Mouse (Mus musculus): ENCODE measurements at regions not wholly inside any gene's neighbourhood (a gene's known extent, or its start where the extent isn't known, plus 50 kb on each side); places are given as distances from the start of the nearest gene placed in this dataset.

- Histone ChIP-seq H3K36me3 (ENCODE audit: control insufficient read depth, insufficient read depth, low read length) (no peaks in the 10 kb centered on the region), H3K4me1 (ENCODE audit: control insufficient read depth, insufficient read depth, insufficient read length) (no peaks in the 10 kb centered on the region), H3K27ac (ENCODE audit: insufficient read depth, low read length) (no peak overlapping the region), H3K4me3 (ENCODE audit: extremely low read depth, insufficient read depth, insufficient read length) (no peak overlapping the region), H3K27me3 (ENCODE audit: control insufficient read depth, insufficient read depth, low read length) (no peaks in the 10 kb centered on the region)
- TF ChIP-seq CTCF (IDR thresholded peaks at IDR 0.05; ENCODE audit: extremely low read depth, insufficient read depth, insufficient read length, insufficient replicate concordance) (no peak), POLR2A (IDR thresholded peaks at IDR 0.05; ENCODE audit: low read depth, low read length) (no peak)
- DNase-seq (ENCODE audit: low read depth in 1 of 2, low spot score in 2 of 2) = no peak
- 79% methylated on average over 13 of the region's 13 CpGs for WGBS
Observed at GRCm38 (mm10) chr13:51258752-51259721, 88.2 kb downstream of the Nxnl2 start.

- Histone ChIP-seq H3K27ac (ENCODE audit: insufficient read depth, low read length) (no peak overlapping the region), H3K4me3 (ENCODE audit: extremely low read depth, insufficient read depth, insufficient read length) (no peak overlapping the region), H3K27me3 (ENCODE audit: control insufficient read depth, insufficient read depth, low read length) (no peaks in the 10 kb centered on the region), H3K4me1 (ENCODE audit: control insufficient read depth, insufficient read depth, insufficient read length) (no peaks in the 10 kb centered on the region), H3K36me3 (ENCODE audit: control insufficient read depth, insufficient read depth, low read length) (no peaks in the 10 kb centered on the region)
- no peak for TF ChIP-seq CTCF (IDR thresholded peaks at IDR 0.05; ENCODE audit: extremely low read depth, insufficient read depth, insufficient read length, insufficient replicate concordance)
- no peak for TF ChIP-seq POLR2A (IDR thresholded peaks at IDR 0.05; ENCODE audit: low read depth, low read length)
- no peak for DNase-seq (ENCODE audit: low read depth in 1 of 2, low spot score in 2 of 2)
- 83% methylated on average over 8 of the region's 8 CpGs for WGBS
Observed at GRCm38 (mm10) chr13:51261619-51262018, 90.8 kb downstream of the Nxnl2 start.

GRCm38 (mm10) chr13:51272786-51273185 lies 102.0 kb downstream of the Nxnl2 start:
- Histone ChIP-seq H3K27ac (ENCODE audit: insufficient read depth, low read length) (no peak overlapping the region), H3K27me3 (ENCODE audit: control insufficient read depth, insufficient read depth, low read length) (no peaks in the 10 kb centered on the region), H3K36me3 (ENCODE audit: control insufficient read depth, insufficient read depth, low read length) (no peaks in the 10 kb centered on the region), H3K4me1 (ENCODE audit: control insufficient read depth, insufficient read depth, insufficient read length) (peaks cover 16% of the 10 kb centered on the region; the same call in 1 of the 2 replicates), H3K4me3 (ENCODE audit: extremely low read depth, insufficient read depth, insufficient read length) (no peak overlapping the region)
- TF ChIP-seq CTCF (IDR thresholded peaks at IDR 0.05; ENCODE audit: extremely low read depth, insufficient read depth, insufficient read length, insufficient replicate concordance) (no peak), POLR2A (IDR thresholded peaks at IDR 0.05; ENCODE audit: low read depth, low read length) (no peak)
- 83% methylated on average over 4 of the region's 4 CpGs for WGBS
- DNase-seq (ENCODE audit: low read depth in 1 of 2, low spot score in 2 of 2) = peak in 1 of 2 experiments; percentile 29

- DNase-seq (ENCODE audit: low read depth in 1 of 2, low spot score in 2 of 2) = peak; percentile 21 to 61
- Histone ChIP-seq H3K36me3 (ENCODE audit: control insufficient read depth, insufficient read depth, low read length) (no peaks in the 10 kb centered on the region), H3K4me1 (ENCODE audit: control insufficient read depth, insufficient read depth, insufficient read length) (peaks cover 16% of the 10 kb centered on the region; the same call in 1 of the 2 replicates), H3K4me3 (ENCODE audit: extremely low read depth, insufficient read depth, insufficient read length) (no peak overlapping the region), H3K27me3 (ENCODE audit: control insufficient read depth, insufficient read depth, low read length) (no peaks in the 10 kb centered on the region), H3K27ac (ENCODE audit: insufficient read depth, low read length) (peak overlapping the region; percentile 24; the same call in 1 of the 2 replicates)
- no peak for TF ChIP-seq POLR2A (IDR thresholded peaks at IDR 0.05; ENCODE audit: low read depth, low read length)
- TF ChIP-seq CTCF (IDR thresholded peaks at IDR 0.05; ENCODE audit: extremely low read depth, insufficient read depth, insufficient read length, insufficient replicate concordance) = no peak
- WGBS = 34% methylated on average over 5 of the region's 5 CpGs
Observed at GRCm38 (mm10) chr13:51274639-51275038, 103.8 kb downstream of the Nxnl2 start.

GRCm38 (mm10) chr13:51276601-51277000 lies 105.8 kb downstream of the Nxnl2 start:
- TF ChIP-seq POLR2A (IDR thresholded peaks at IDR 0.05; ENCODE audit: low read depth, low read length) = no peak
- TF ChIP-seq CTCF (IDR thresholded peaks at IDR 0.05; ENCODE audit: extremely low read depth, insufficient read depth, insufficient read length, insufficient replicate concordance) = no peak
- Histone ChIP-seq H3K4me3 (ENCODE audit: extremely low read depth, insufficient read depth, insufficient read length) (no peak overlapping the region), H3K4me1 (ENCODE audit: control insufficient read depth, insufficient read depth, insufficient read length) (peaks cover 16% of the 10 kb centered on the region; the same call in 1 of the 2 replicates), H3K27me3 (ENCODE audit: control insufficient read depth, insufficient read depth, low read length) (no peaks in the 10 kb centered on the region), H3K36me3 (ENCODE audit: control insufficient read depth, insufficient read depth, low read length) (no peaks in the 10 kb centered on the region), H3K27ac (ENCODE audit: insufficient read depth, low read length) (peak overlapping the region; percentile 36; the same call in 1 of the 2 replicates)
- 41% methylated on average over 7 of the region's 7 CpGs for WGBS
- DNase-seq (ENCODE audit: low read depth in 1 of 2, low spot score in 2 of 2) = peak in 1 of 2 experiments; percentile 21

- H3K27me3 ChIP-seq (ENCODE audit: control insufficient read depth, insufficient read depth, low read length) = no peaks in the 10 kb centered on the region
- no peak for DNase-seq (ENCODE audit: low read depth in 1 of 2, low spot score in 2 of 2)
- TF ChIP-seq POLR2A (IDR thresholded peaks at IDR 0.05; ENCODE audit: low read depth, low read length) (no peak), CTCF (IDR thresholded peaks at IDR 0.05; ENCODE audit: extremely low read depth, insufficient read depth, insufficient read length, insufficient replicate concordance) (no peak)
- H3K4me3 ChIP-seq (ENCODE audit: extremely low read depth, insufficient read depth, insufficient read length) = no peak overlapping the region
- no peaks in the 10 kb centered on the region for H3K36me3 ChIP-seq (ENCODE audit: control insufficient read depth, insufficient read depth, low read length)
- H3K4me1 ChIP-seq (ENCODE audit: control insufficient read depth, insufficient read depth, insufficient read length) = peaks cover 16% of the 10 kb centered on the region; the same call in 1 of the 2 replicates
- H3K27ac ChIP-seq (ENCODE audit: insufficient read depth, low read length) = no peak overlapping the region
- 93% methylated on average over 10 of the region's 10 CpGs for WGBS
Observed at GRCm38 (mm10) chr13:51277515-51277914, 106.7 kb downstream of the Nxnl2 start.
